Mouse (Mus musculus): ENCODE measurements around the gene Myl7. TPM values are rescaled to one million over a fixed set of nuclear protein-coding genes. Genes with fewer than 3 reads are reported as not detected.
"Not testable (repeated sequence)": the region's sequence is repeated elsewhere in the genome, so short reads cannot be mapped to it uniquely, and the experiment has no call there.

The Myl7 gene
- total and polyA plus RNA-seq, 2 experiments = 0.64 to 0.65 TPM

- Histone ChIP-seq H3K36me3 (ENCODE audit: control insufficient read depth, insufficient read depth, low read length) (no peaks in the 10 kb centered on the region), H3K79me2 (ENCODE audit: control insufficient read depth, insufficient read depth, low read length) (no peaks in the 10 kb centered on the region), H3K4me1 (ENCODE audit: control insufficient read depth, insufficient read depth, low read length) (no peaks in the 10 kb centered on the region), H3K9ac (ENCODE audit: low read depth, low read length) (no peak overlapping the region), H3K4me3 (ENCODE audit: insufficient read depth, low read depth, low read length) (no peak overlapping the region), H3K27ac (replicated peaks; ENCODE audit: insufficient read depth, low read depth, low read length) (no peak overlapping the region), H3K27me3 (ENCODE audit: control insufficient read depth, insufficient read depth, low read length) (no peaks in the 10 kb centered on the region)
- no peak for DNase-seq (ENCODE audit: extremely low read depth, low read depth, low spot score)
- TF ChIP-seq POLR2A (IDR thresholded peaks at IDR 0.05; ENCODE audit: extremely low read depth, insufficient read depth, low read length) (no peak), CTCF (IDR thresholded peaks at IDR 0.05; ENCODE audit: low read depth, low read length) (no peak)
- WGBS = 30% methylated on average over 10 of the region's 10 CpGs
Measured at GRCm38 (mm10) chr11:5897839-5898238, 743 bp downstream of the Myl7 start.

GRCm38 (mm10) chr11:5897230-5897629 lies 1.4 kb downstream of the Myl7 start:
- H3K9ac ChIP-seq (ENCODE audit: low read depth, low read length) = no peak overlapping the region
- no peaks in the 10 kb centered on the region for H3K4me1 ChIP-seq (ENCODE audit: control insufficient read depth, insufficient read depth, low read length)
- no peaks in the 10 kb centered on the region for H3K36me3 ChIP-seq (ENCODE audit: control insufficient read depth, insufficient read depth, low read length)
- H3K79me2 ChIP-seq (ENCODE audit: control insufficient read depth, insufficient read depth, low read length) = no peaks in the 10 kb centered on the region
- no peak for DNase-seq (ENCODE audit: extremely low read depth, low read depth, low spot score)
- 36% methylated on average over 16 of the region's 16 CpGs for WGBS
- no peak for TF ChIP-seq CTCF (IDR thresholded peaks at IDR 0.05; ENCODE audit: low read depth, low read length)
- no peak for TF ChIP-seq POLR2A (IDR thresholded peaks at IDR 0.05; ENCODE audit: extremely low read depth, insufficient read depth, low read length)
- no peak overlapping the region for H3K27ac ChIP-seq (replicated peaks; ENCODE audit: insufficient read depth, low read depth, low read length)
- no peak overlapping the region for H3K4me3 ChIP-seq (ENCODE audit: insufficient read depth, low read depth, low read length)
- no peaks in the 10 kb centered on the region for H3K27me3 ChIP-seq (ENCODE audit: control insufficient read depth, insufficient read depth, low read length)

- Histone ChIP-seq H3K27me3 (ENCODE audit: control insufficient read depth, insufficient read depth, low read length) (no peaks in the 10 kb centered on the region), H3K4me3 (ENCODE audit: insufficient read depth, low read depth, low read length) (no peak overlapping the region), H3K9ac (ENCODE audit: low read depth, low read length) (no peak overlapping the region), H3K4me1 (ENCODE audit: control insufficient read depth, insufficient read depth, low read length) (no peaks in the 10 kb centered on the region), H3K79me2 (ENCODE audit: control insufficient read depth, insufficient read depth, low read length) (no peaks in the 10 kb centered on the region), H3K36me3 (ENCODE audit: control insufficient read depth, insufficient read depth, low read length) (no peaks in the 10 kb centered on the region), H3K27ac (replicated peaks; ENCODE audit: insufficient read depth, low read depth, low read length) (no peak overlapping the region)
- TF ChIP-seq CTCF (IDR thresholded peaks at IDR 0.05; ENCODE audit: low read depth, low read length) (no peak), POLR2A (IDR thresholded peaks at IDR 0.05; ENCODE audit: extremely low read depth, insufficient read depth, low read length) (no peak)
- no peak for DNase-seq (ENCODE audit: extremely low read depth, low read depth, low spot score)
- 91% methylated on average over 6 of the region's 6 CpGs for whole genome bisulfite sequencing
Measured at GRCm38 (mm10) chr11:5893807-5894206, 4.8 kb downstream of the Myl7 start.

GRCm38 (mm10) chr11:5892810-5893368 lies 5.7 kb downstream of the Myl7 start:
- Histone ChIP-seq H3K27me3 (ENCODE audit: control insufficient read depth, insufficient read depth, low read length) (no peaks in the 10 kb centered on the region), H3K36me3 (ENCODE audit: control insufficient read depth, insufficient read depth, low read length) (no peaks in the 10 kb centered on the region), H3K4me3 (ENCODE audit: insufficient read depth, low read depth, low read length) (no peak overlapping the region), H3K4me1 (ENCODE audit: control insufficient read depth, insufficient read depth, low read length) (no peaks in the 10 kb centered on the region), H3K9ac (ENCODE audit: low read depth, low read length) (no peak overlapping the region), H3K27ac (replicated peaks; ENCODE audit: insufficient read depth, low read depth, low read length) (no peak overlapping the region), H3K79me2 (ENCODE audit: control insufficient read depth, insufficient read depth, low read length) (no peaks in the 10 kb centered on the region)
- DNase-seq (ENCODE audit: extremely low read depth, low read depth, low spot score) = no peak
- WGBS = 77% methylated on average over 4 of the region's 4 CpGs
- TF ChIP-seq CTCF (IDR thresholded peaks at IDR 0.05; ENCODE audit: low read depth, low read length) (no peak), POLR2A (IDR thresholded peaks at IDR 0.05; ENCODE audit: extremely low read depth, insufficient read depth, low read length) (no peak)

GRCm38 (mm10) chr11:5892151-5892591 lies 6.4 kb downstream of the Myl7 start:
- no peak for TF ChIP-seq CTCF (IDR thresholded peaks at IDR 0.05; ENCODE audit: low read depth, low read length)
- TF ChIP-seq POLR2A (IDR thresholded peaks at IDR 0.05; ENCODE audit: extremely low read depth, insufficient read depth, low read length) = no peak
- H3K36me3 ChIP-seq (ENCODE audit: control insufficient read depth, insufficient read depth, low read length) = no peaks in the 10 kb centered on the region
- H3K4me3 ChIP-seq (ENCODE audit: insufficient read depth, low read depth, low read length) = no peak overlapping the region
- DNase-seq (ENCODE audit: extremely low read depth, low read depth, low spot score) = no peak
- H3K9ac ChIP-seq (ENCODE audit: low read depth, low read length) = no peak overlapping the region
- H3K27ac ChIP-seq (replicated peaks; ENCODE audit: insufficient read depth, low read depth, low read length) = no peak overlapping the region
- WGBS = 54% methylated on average over 8 of the region's 8 CpGs
- H3K4me1 ChIP-seq (ENCODE audit: control insufficient read depth, insufficient read depth, low read length) = no peaks in the 10 kb centered on the region
- H3K27me3 ChIP-seq (ENCODE audit: control insufficient read depth, insufficient read depth, low read length) = no peaks in the 10 kb centered on the region
- no peaks in the 10 kb centered on the region for H3K79me2 ChIP-seq (ENCODE audit: control insufficient read depth, insufficient read depth, low read length)

- not testable (repeated sequence) for H3K4me1 ChIP-seq (ENCODE audit: control insufficient read depth, insufficient read depth, low read length); H3K9ac ChIP-seq (ENCODE audit: low read depth, low read length); DNase-seq (ENCODE audit: extremely low read depth, low read depth, low spot score); H3K36me3 ChIP-seq (ENCODE audit: control insufficient read depth, insufficient read depth, low read length); H3K79me2 ChIP-seq (ENCODE audit: control insufficient read depth, insufficient read depth, low read length); H3K4me3 ChIP-seq (ENCODE audit: insufficient read depth, low read depth, low read length); H3K27ac ChIP-seq (replicated peaks; ENCODE audit: insufficient read depth, low read depth, low read length); H3K27me3 ChIP-seq (ENCODE audit: control insufficient read depth, insufficient read depth, low read length)
- 82% methylated on average over 5 of the region's 5 CpGs for WGBS
Measured at GRCm38 (mm10) chr11:5888563-5888962, 10.0 kb downstream of the Myl7 start.
